Mouse (Mus musculus) bone marrow macrophage, adult 2 months (primary cell): Measurements from ENCODE around the gene Pttg1ip.

Source experiments
- CTCF ChIP-seq: IDR thresholded peaks from 2 replicates; pipeline ENCODE4 v1.5.1; 2012; ENCODE audit warnings: low read depth, mild to moderate bottlenecking, low read length, moderate library complexity
- POLR2A ChIP-seq: IDR thresholded peaks from 2 replicates; pipeline ENCODE4 v1.6.1; 2012; ENCODE audit warnings: mild to moderate bottlenecking, low read depth, low read length, borderline replicate concordance

GRCm38 (mm10) chr10:77623639-77624400 is 42.3 kb downstream of the Pttg1ip start:
- TF ChIP-seq CTCF (no peak), POLR2A (no peak)
